Mouse (Mus musculus) stomach, postnatal 0 days (tissue): ENCODE data around the gene Stat2.

ENCODE experiments used
- CTCF ChIP-seq: IDR thresholded peaks from 2 replicates; pipeline ENCODE4 v1.5.1; 2016; ENCODE audit warnings: antibody characterized with exemption, low read depth, mild to moderate bottlenecking, moderate library complexity
- EP300 ChIP-seq: optimal IDR thresholded peaks from 2 replicates; pipeline ENCODE3; 2016; ENCODE audit warnings: antibody characterized with exemption

DNA sequence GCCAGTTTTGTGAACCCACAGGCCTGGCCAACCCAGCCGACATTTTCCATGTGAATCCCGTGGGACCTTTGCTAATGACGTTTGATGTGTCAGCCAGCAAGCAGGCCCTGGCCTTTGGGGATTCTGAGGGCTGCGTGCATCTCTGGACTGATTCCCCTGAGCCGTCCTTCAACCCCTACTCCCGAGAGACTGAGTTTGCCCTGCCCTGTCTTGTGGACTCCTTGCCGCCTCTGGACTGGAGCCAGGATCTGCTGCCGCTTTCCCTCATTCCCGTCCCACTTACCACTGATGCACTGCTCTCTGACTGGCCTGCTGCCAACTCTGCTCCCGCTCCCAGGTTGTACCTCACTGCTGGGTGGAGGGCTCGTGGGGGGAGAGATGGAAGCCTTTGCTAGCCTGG lies 39.8 kb downstream of the Stat2 start:
- TF ChIP-seq CTCF, result no peak
- TF ChIP-seq EP300, result no peak
